ENCODE assay signal across 20 mouse cellular contexts in genomic region chr3:146275360-146276025, GRCm38 (mm10). TPM values are rescaled to one million over a fixed set of nuclear protein-coding genes. Genes with fewer than 3 reads are reported as not detected.
DNase-seq lines count a peak whose midpoint lies in the region; ATAC-seq and TF ChIP-seq lines count a peak whose summit lies in the region.
"Had no signal": no experiment of that assay in that cellular context is flagged by ENCODE, and none has a peak within 500 bp of the region (broad histone marks: within the 10 kb centered on the region; RNA-seq: fewer than 3 reads in every experiment).

No protein-coding gene starts in this region.

- WGBS in forebrain, postnatal 0 days, result 78% methylated on average over 11 of the region's 11 CpGs
- 88% methylated on average over 11 of the region's 11 CpGs for WGBS in forebrain, embryonic 16.5 days
- WGBS in heart, embryonic 16.5 days, result 42% methylated on average over 11 of the region's 11 CpGs
- 38% methylated on average over 11 of the region's 11 CpGs for WGBS in heart, adult 2 months

- H3K9ac ChIP-seq in forebrain, postnatal 0 days, result no peak overlapping the region
- H3K9ac ChIP-seq in forebrain, embryonic 16.5 days (replicated peaks; ENCODE audit: low read depth, low read length), result no peak overlapping the region
- H3K9ac ChIP-seq in heart, embryonic 16.5 days (ENCODE audit: low read length), result no peak overlapping the region
- H3K9ac ChIP-seq in heart, adult 2 months (ENCODE audit: low read depth, low read length), result no peak overlapping the region
- H3K9ac ChIP-seq: hindbrain, embryonic 13.5 days; liver, embryonic 12.5 days; lung, embryonic 14.5 days; midbrain, embryonic 15.5 days had no signal

- peak; percentile 47 for ATAC-seq in forebrain, postnatal 0 days
- no peak for ATAC-seq in forebrain, embryonic 16.5 days
- no peak for ATAC-seq in heart, embryonic 16.5 days (replicated peaks; ENCODE audit: extremely low read depth, insufficient read depth, low FRiP score)
- ATAC-seq in hematopoietic stem cell, adult 5-6 weeks (replicated peaks in 1 of 2; ENCODE audit: insufficient read depth in 1 of 2, low FRiP score in 2 of 2, low TSS enrichment in 1 of 2, low read depth in 1 of 2, poor library complexity in 2 of 2, severe bottlenecking in 2 of 2), result peak; percentile 42 to 61; a peak in 3 of 4 replicates
- ATAC-seq: intestine, postnatal 0 days; liver, embryonic 12.5 days; midbrain, embryonic 15.5 days; Patski had no signal

- intact Hi-C loops in heart, adult 2 months (cut with DNase I), result no loop called here

- no peaks in the 10 kb centered on the region for H3K36me3 ChIP-seq in forebrain, postnatal 0 days (ENCODE audit: insufficient read depth)
- H3K36me3 ChIP-seq in forebrain, embryonic 16.5 days (ENCODE audit: control insufficient read depth, insufficient read depth), result no peaks in the 10 kb centered on the region
- H3K36me3 ChIP-seq in heart, embryonic 16.5 days (ENCODE audit: control insufficient read depth, insufficient read depth), result no peaks in the 10 kb centered on the region
- no peaks in the 10 kb centered on the region for H3K36me3 ChIP-seq in heart, adult 2 months (ENCODE audit: control insufficient read depth, insufficient read depth, low read length)
- H3K36me3 ChIP-seq: hindbrain, embryonic 13.5 days; liver, embryonic 12.5 days; midbrain, embryonic 15.5 days had no signal

- no peak for TF ChIP-seq POLR2A in heart, adult 2 months (IDR thresholded peaks at IDR 0.05; ENCODE audit: insufficient read depth, low read depth, low read length)

- TF ChIP-seq EP300 in heart, adult 2 months (IDR thresholded peaks at IDR 0.05; ENCODE audit: insufficient read depth, low read depth, low read length), result no peak

- H3K27me3 ChIP-seq in forebrain, postnatal 0 days (ENCODE audit: insufficient read depth, low read length), result no peaks in the 10 kb centered on the region
- no peaks in the 10 kb centered on the region for H3K27me3 ChIP-seq in forebrain, embryonic 16.5 days (replicated peaks; ENCODE audit: control insufficient read depth, insufficient read depth, low read length)
- no peaks in the 10 kb centered on the region for H3K27me3 ChIP-seq in heart, embryonic 16.5 days (ENCODE audit: control insufficient read depth, insufficient read depth, low read length)
- no peaks in the 10 kb centered on the region for H3K27me3 ChIP-seq in heart, adult 2 months (ENCODE audit: control insufficient read depth, insufficient read depth, low read length)
- H3K27me3 ChIP-seq: hindbrain, embryonic 13.5 days; liver, embryonic 12.5 days; midbrain, embryonic 15.5 days; Patski had no signal

- no peak overlapping the region for H3K4me2 ChIP-seq in forebrain, postnatal 0 days (ENCODE audit: low read depth)
- H3K4me2 ChIP-seq in forebrain, embryonic 16.5 days (ENCODE audit: low read length), result no peak overlapping the region
- peak overlapping the region; percentile 26 for H3K4me2 ChIP-seq in heart, embryonic 16.5 days (ENCODE audit: low read depth, low read length)
- H3K4me2 ChIP-seq: hindbrain, embryonic 13.5 days; liver, embryonic 12.5 days; lung, embryonic 14.5 days; midbrain, embryonic 15.5 days had no signal

- H3K79me2 ChIP-seq in heart, adult 2 months (replicated peaks; ENCODE audit: control insufficient read depth, insufficient read depth, low read length), result no peaks in the 10 kb centered on the region

- no peak for TF ChIP-seq CTCF in forebrain, postnatal 0 days (IDR thresholded peaks at IDR 0.05; ENCODE audit: low read depth)
- no peak for TF ChIP-seq CTCF in heart, adult 2 months (IDR thresholded peaks at IDR 0.05)

- H3K4me3 ChIP-seq in forebrain, postnatal 0 days (ENCODE audit: low read depth, low read length), result no peak overlapping the region
- no peak overlapping the region for H3K4me3 ChIP-seq in forebrain, embryonic 16.5 days (replicated peaks; ENCODE audit: low read length)
- no peak overlapping the region for H3K4me3 ChIP-seq in heart, embryonic 16.5 days (ENCODE audit: low read length)
- no peak overlapping the region for H3K4me3 ChIP-seq in heart, adult 2 months
- H3K4me3 ChIP-seq: hindbrain, embryonic 13.5 days; liver, embryonic 12.5 days; midbrain, embryonic 15.5 days had no signal

- H3K4me1 ChIP-seq in forebrain, postnatal 0 days (ENCODE audit: insufficient read depth), result 0 out of 2 replicates have a peak, but pooled peaks cover 3% of the 10 kb centered on the region
- no peaks in the 10 kb centered on the region for H3K4me1 ChIP-seq in forebrain, embryonic 16.5 days (replicated peaks; ENCODE audit: control insufficient read depth, insufficient read depth, low read length)
- H3K4me1 ChIP-seq in heart, embryonic 16.5 days (ENCODE audit: control insufficient read depth, insufficient read depth, low read length), result peaks cover 49% of the 10 kb centered on the region
- peaks cover 2% of the 10 kb centered on the region for H3K4me1 ChIP-seq in heart, adult 2 months (ENCODE audit: control insufficient read depth, insufficient read depth, low read length)
- H3K4me1 ChIP-seq: liver, embryonic 12.5 days; midbrain, embryonic 15.5 days had no signal

- no peaks in the 10 kb centered on the region for H3K9me3 ChIP-seq in forebrain, postnatal 0 days (ENCODE audit: low read length)
- H3K9me3 ChIP-seq in forebrain, embryonic 16.5 days (ENCODE audit: control insufficient read depth, low read length), result no peaks in the 10 kb centered on the region
- H3K9me3 ChIP-seq in heart, embryonic 16.5 days (replicated peaks; ENCODE audit: control insufficient read depth, low read length), result no peaks in the 10 kb centered on the region
- H3K9me3 ChIP-seq: hindbrain, embryonic 13.5 days; liver, embryonic 12.5 days; midbrain, embryonic 15.5 days had no signal

- DNase-seq in forebrain, postnatal 0 days, result peak; percentile 21
- DNase-seq in heart, adult 2 months, result no peak
- DNase-seq in CD4-positive helper T cell, adult 2 months (ENCODE audit: low read depth, low spot score), result peak; percentile 35
- no peak for DNase-seq in right cerebral cortex, postnatal 25 days
- DNase-seq in kidney, adult 8-10 months, result no peak
- DNase-seq: cerebellum, adult 9-11 months; embryo, embryonic 11 days; gastrocnemius, postnatal 36 days; kidney, postnatal 10 days; right cerebral cortex, adult 18-20 months had no signal

- no peak overlapping the region for H3K27ac ChIP-seq in forebrain, postnatal 0 days (ENCODE audit: low read depth, low read length)
- H3K27ac ChIP-seq in forebrain, embryonic 16.5 days (ENCODE audit: low read length), result no peak overlapping the region
- peak overlapping the region; percentile 93 for H3K27ac ChIP-seq in heart, embryonic 16.5 days (ENCODE audit: low read length)
- no peak overlapping the region for H3K27ac ChIP-seq in heart, adult 2 months
- H3K27ac ChIP-seq: hindbrain, embryonic 13.5 days; liver, embryonic 12.5 days; macrophage; midbrain, embryonic 15.5 days had no signal

RNA-seq across cellular contexts. Expression of gene Lpar3, which starts 54.7 kb away (rescaled TPM):
- 0.43 and 0.69 TPM in 2 replicates for total RNA-seq in forebrain, postnatal 0 days (2014; rRNA removed)
- 0.78 and 0.92 TPM in 2 replicates for polyA plus RNA-seq in forebrain, postnatal 0 days (2015; fragmentation: Nextera tagmentation; extraction: Ambion mirVana)
- polyA plus RNA-seq in forebrain, embryonic 16.5 days (2015; fragmentation: Nextera tagmentation; extraction: Ambion mirVana), result 0.30 and 0.35 TPM in 2 replicates
- polyA plus RNA-seq in heart, embryonic 16.5 days (2015; fragmentation: Nextera tagmentation; extraction: Ambion mirVana), result 36.0 and 43.7 TPM in 2 replicates
- total RNA-seq in heart, adult 2 months (2021), result under 1 TPM; 0.10 to 0.32 TPM
- polyA plus RNA-seq in heart, adult 2 months (2012; rRNA removed), result 0.68 and 1.2 TPM in 2 replicates
- total RNA-seq in hematopoietic stem cell, adult 5-6 weeks (2017), result not detected in 2 replicates
- polyA plus RNA-seq: macrophage had no signal

Comparison
In these comparisons a context has a peak if more than half of its experiments do, and no peak if none do; other contexts are left out.
1. ATAC-seq: peak in forebrain, postnatal 0 days (single experiment) and hematopoietic stem cell, adult 5-6 weeks (2 of 2); none in forebrain, embryonic 16.5 days (single experiment) and heart, embryonic 16.5 days (single experiment).
2. RNA of gene Lpar3, which starts 54.7 kb away (polyA plus RNA-seq): 36.0 to 43.7 TPM in heart, embryonic 16.5 days; 0.78 to 0.92 TPM in forebrain, postnatal 0 days, 0.68 to 1.2 TPM in heart, adult 2 months and 0.30 to 0.35 TPM in forebrain, embryonic 16.5 days; every median in the first group is over 10 times any median in the second.
3. DNase-seq: peak in forebrain, postnatal 0 days (single experiment) and CD4-positive helper T cell, adult 2 months (single experiment); none in heart, adult 2 months (0 of 2), right cerebral cortex, postnatal 25 days (single experiment) and kidney, adult 8-10 months (0 of 2).